Mouse (Mus musculus) lung, embryonic 14.5 days (tissue): Measurements from ENCODE around the gene Cnfn. TPM values are rescaled to one million over a fixed set of nuclear protein-coding genes. Genes with fewer than 3 reads are reported as not detected.
A peak's percentile ranks its signal among the peaks of the same experiment; 100 is the strongest.

Experiments
- ATAC-seq: fragments of 200-750 bp; cut with Nextera tagmentation; 2 replicates; pipeline ENCODE4 v1.8.0; 2017; ENCODE audit warnings: mild to moderate bottlenecking, moderate TSS enrichment, moderate library complexity; ENCODE audit not compliant: insufficient read depth
- DNase-seq: peaks from one replicate; pipeline ENCODE4 v3.0.0-alpha.2; 2015
- H3K27ac ChIP-seq: fragments of 300-500 bp; sonication (generic); 2 replicates; pipeline ENCODE4 v1.5.1; 2014; ENCODE audit warnings: low read depth, mild to moderate bottlenecking, moderate library complexity
- H3K27me3 ChIP-seq: fragments of 300-500 bp; sonication (generic); 2 replicates; pipeline ENCODE4 v1.6.1; 2014; ENCODE audit warnings: low read length, control low read depth; ENCODE audit not compliant: insufficient read depth
- H3K36me3 ChIP-seq: fragments of 300-500 bp; sonication (generic); 2 replicates; pipeline ENCODE4 v1.6.1; 2014; ENCODE audit warnings: control low read depth; ENCODE audit not compliant: insufficient read depth
- H3K4me1 ChIP-seq: fragments of 300-500 bp; sonication (generic); 2 replicates; pipeline ENCODE4 v1.6.1; 2014; ENCODE audit warnings: antibody characterized with exemption, control low read depth; ENCODE audit not compliant: insufficient read depth
- H3K4me2 ChIP-seq: fragments of 300-500 bp; sonication (generic); 2 replicates; pipeline ENCODE4 v1.6.1; 2014; ENCODE audit warnings: mild to moderate bottlenecking
- H3K4me3 ChIP-seq: fragments of 300-500 bp; sonication (generic); 2 replicates; pipeline ENCODE4 v1.5.1; 2014; ENCODE audit warnings: low read depth, low read length
- H3K9ac ChIP-seq: fragments of 300-500 bp; sonication (generic); 2 replicates; pipeline ENCODE4 v1.6.1; 2014
- H3K9me3 ChIP-seq: fragments of 300-500 bp; sonication (generic); 2 replicates; pipeline ENCODE4 v1.6.1; 2016; ENCODE audit warnings: low read depth, low read length, control low read depth
- CTCF ChIP-seq: IDR thresholded peaks from 2 replicates; pipeline ENCODE4 v1.5.1; 2016; ENCODE audit warnings: antibody characterized with exemption, low read depth
- WGBS: fragments of 180-500 bp; shearing (Covaris S2); extraction: QIAGEN DNeasy Blood & Tissue Kit; methylation state at CpG from one replicate; pipeline ENCODE4 v1.1.7; 2014; 5-methylcytosine and 5-hydroxymethylcytosine counted together
- polyA plus RNA-seq: library from polyadenylated mRNA; unstranded; fragments of >200 nt; fragmentation: Nextera tagmentation; extraction: Ambion mirVana; gene quantifications from 2 replicates; pipeline ENCODE4 v1.2.1, GENCODE M21; 2014

The Cnfn gene
- polyA plus RNA-seq, 1 experiment from 2014 or later = not detected

DNA sequence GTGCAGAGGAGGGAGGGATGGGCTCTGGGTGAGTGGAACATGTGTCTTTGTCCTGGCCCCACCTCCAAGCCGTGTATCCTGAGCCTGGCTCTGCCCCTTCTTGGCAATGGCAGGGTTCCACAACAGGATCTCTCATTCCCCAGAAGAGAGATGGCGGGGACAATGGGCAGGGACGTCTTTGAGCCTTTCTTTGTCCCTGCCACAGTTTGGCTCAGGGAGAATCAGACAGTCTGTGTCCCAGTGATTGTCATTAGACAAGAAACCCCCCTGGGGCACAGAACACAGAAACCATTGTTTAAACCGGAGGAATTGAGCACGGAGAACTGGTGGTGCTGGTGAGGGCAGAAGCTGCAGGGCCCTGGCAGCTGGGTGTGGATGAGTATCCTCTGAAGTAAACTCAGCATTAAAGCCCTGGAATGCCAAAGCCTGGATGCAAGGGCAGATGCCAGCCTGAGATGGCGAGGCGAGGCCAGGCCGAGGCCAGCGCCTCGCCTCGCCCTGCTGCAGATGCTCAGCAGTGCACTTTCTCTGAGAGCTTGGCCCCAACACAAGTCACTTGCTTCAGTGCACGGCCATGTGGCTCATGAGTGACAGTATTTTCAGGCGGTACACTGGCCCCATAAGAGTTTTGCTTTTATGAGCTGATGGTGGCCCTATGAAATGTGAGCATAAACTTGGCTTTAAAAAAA is 3.4 kb downstream of the Cnfn start:
- no peak for DNase-seq
- Histone ChIP-seq H3K4me3 (no peak overlapping the region), H3K36me3 (peaks cover 24% of the 10 kb centered on the region; the same call in 1 of the 2 replicates), H3K27me3 (peaks cover 38% of the 10 kb centered on the region), H3K27ac (no peak overlapping the region), H3K9me3 (no peaks in the 10 kb centered on the region), H3K4me1 (no peaks in the 10 kb centered on the region), H3K4me2 (no peak overlapping the region), H3K9ac (0 out of 2 replicates have a peak overlapping the region, but pooled peaks have one; percentile 3)
- no peak for ATAC-seq
- 50% methylated on average over 13 of the region's 13 CpGs for WGBS
- no peak for TF ChIP-seq CTCF

DNA sequence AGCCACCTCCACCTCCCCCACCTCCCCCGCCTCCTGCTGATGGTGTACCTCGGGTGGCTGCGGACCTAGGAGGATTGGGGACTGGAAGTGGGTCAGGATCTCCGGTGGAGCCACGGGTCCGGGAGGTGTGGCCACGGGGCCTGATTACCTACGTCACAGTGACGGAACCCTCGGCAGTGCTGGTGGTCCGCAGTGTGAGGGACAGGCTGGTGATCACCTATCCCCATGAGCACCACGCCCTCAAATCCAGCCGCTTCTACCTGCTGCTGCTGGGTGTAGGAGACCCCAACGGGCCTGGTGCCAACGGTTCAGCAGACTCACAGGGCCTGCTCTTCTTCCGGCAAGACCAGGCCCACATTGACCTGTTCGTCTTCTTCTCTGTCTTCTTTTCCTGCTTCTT is 5.9 kb downstream of the Cnfn start:
- ATAC-seq (no peak), DNase-seq (no peak)
- WGBS = 90% methylated on average over 17 of the region's 17 CpGs

DNA sequence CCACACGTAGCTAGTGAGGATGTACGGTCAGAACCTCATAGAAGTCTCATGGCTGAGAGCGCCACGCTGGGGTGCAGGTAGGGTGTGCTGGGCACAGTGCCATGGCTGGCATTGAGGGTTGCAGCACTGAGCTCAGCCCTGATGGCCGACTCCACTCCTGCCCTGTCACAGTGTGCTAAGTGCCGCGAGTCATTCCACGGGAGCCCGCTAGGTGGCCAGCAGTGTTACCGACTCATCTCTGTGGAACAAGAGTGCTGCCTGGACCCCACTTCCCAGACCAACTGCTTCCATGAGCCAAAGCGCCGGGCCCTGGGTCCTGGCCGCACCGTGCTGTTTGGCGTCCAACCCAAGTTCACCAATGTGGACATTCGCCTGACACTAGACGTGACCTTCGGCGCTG is 6.4 kb downstream of the Cnfn start:
- ATAC-seq = no peak
- peaks cover 52% of the 10 kb centered on the region for H3K36me3 ChIP-seq

More for the DNA sequence above, 5.9 kb downstream of the Cnfn start:
- Histone ChIP-seq H3K4me1 (no peaks in the 10 kb centered on the region), H3K9me3 (no peaks in the 10 kb centered on the region), H3K36me3 (peaks cover 48% of the 10 kb centered on the region), H3K4me3 (no peak overlapping the region), H3K9ac (no peak overlapping the region), H3K4me2 (no peak overlapping the region), H3K27me3 (peaks cover 28% of the 10 kb centered on the region), H3K27ac (no peak overlapping the region)
- no peak for TF ChIP-seq CTCF

DNA sequence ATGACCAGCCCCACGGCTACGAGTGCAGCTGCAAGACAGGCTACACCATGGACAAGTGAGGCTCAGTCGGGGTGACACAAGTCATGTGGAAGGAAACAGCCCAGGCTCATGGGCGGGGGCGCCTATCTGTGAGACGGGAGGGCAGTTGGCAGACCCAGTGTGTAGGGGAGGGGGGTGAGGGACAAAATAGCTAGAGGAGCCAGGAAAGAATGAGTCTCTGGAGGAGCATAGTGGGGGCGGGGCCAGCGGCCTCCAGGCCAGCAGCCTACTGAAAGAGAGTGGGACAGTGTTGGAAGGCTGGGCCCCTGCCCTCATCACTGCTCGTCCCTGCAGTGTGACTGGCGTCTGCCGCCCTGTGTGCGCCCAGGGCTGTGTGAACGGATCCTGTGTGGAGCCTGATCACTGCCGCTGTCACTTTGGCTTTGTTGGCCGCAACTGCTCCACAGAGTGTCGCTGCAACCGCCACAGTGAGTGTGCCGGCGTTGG is 10.8 kb downstream of the Cnfn start:
- DNase-seq (no peak), ATAC-seq (0 out of 2 replicates have a peak, but pooled peaks have one; percentile 19)
- no peak overlapping the region for H3K4me2 ChIP-seq
- peaks cover 77% of the 10 kb centered on the region for H3K36me3 ChIP-seq
- H3K9ac ChIP-seq = no peak overlapping the region
- no peak for TF ChIP-seq CTCF
- no peak overlapping the region for H3K4me3 ChIP-seq
- no peaks in the 10 kb centered on the region for H3K9me3 ChIP-seq
- H3K4me1 ChIP-seq = no peaks in the 10 kb centered on the region
- no peak overlapping the region for H3K27ac ChIP-seq
- H3K27me3 ChIP-seq = no peaks in the 10 kb centered on the region
- WGBS = 85% methylated on average over 19 of the region's 19 CpGs

More for the DNA sequence above, 6.4 kb downstream of the Cnfn start:
- TF ChIP-seq CTCF = peak; percentile 45
- no peak overlapping the region for H3K9ac ChIP-seq
- DNase-seq = peak; percentile 48
- no peaks in the 10 kb centered on the region for H3K9me3 ChIP-seq
- WGBS = 84% methylated on average over 19 of the region's 19 CpGs
- peaks cover 23% of the 10 kb centered on the region for H3K27me3 ChIP-seq
- no peaks in the 10 kb centered on the region for H3K4me1 ChIP-seq
- no peak overlapping the region for H3K4me3 ChIP-seq
- no peak overlapping the region for H3K4me2 ChIP-seq
- H3K27ac ChIP-seq = no peak overlapping the region

DNA sequence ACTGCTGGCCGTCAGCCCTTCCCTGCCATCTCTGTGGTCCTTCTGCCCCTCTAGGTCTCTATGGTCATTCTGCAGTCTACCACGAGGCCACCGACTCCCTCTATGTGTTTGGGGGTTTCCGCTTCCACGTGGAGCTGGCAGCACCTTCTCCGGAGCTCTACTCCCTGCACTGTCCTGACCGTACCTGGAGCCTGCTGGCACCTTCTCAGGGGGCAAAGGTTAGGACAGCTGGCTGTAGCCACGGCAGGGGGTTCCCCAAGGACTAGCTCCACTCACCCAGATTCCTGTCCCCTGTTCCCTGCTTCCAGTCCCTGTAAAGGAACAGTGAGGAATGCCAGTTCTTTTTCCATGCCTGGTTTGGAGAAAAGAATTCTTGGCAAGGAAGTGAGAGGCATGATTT is 20.7 kb downstream of the Cnfn start:
- no peaks in the 10 kb centered on the region for H3K9me3 ChIP-seq
- WGBS = 79% methylated on average over 8 of the region's 8 CpGs
- no peak overlapping the region for H3K27ac ChIP-seq
- no peak overlapping the region for H3K4me2 ChIP-seq
- no peaks in the 10 kb centered on the region for H3K4me1 ChIP-seq
- no peaks in the 10 kb centered on the region for H3K27me3 ChIP-seq
- peaks cover 67% of the 10 kb centered on the region for H3K36me3 ChIP-seq
- H3K4me3 ChIP-seq = no peak overlapping the region
- DNase-seq (no peak), ATAC-seq (no peak; the same call in 1 of the 2 replicates)
- no peak for TF ChIP-seq CTCF
- no peak overlapping the region for H3K9ac ChIP-seq

DNA sequence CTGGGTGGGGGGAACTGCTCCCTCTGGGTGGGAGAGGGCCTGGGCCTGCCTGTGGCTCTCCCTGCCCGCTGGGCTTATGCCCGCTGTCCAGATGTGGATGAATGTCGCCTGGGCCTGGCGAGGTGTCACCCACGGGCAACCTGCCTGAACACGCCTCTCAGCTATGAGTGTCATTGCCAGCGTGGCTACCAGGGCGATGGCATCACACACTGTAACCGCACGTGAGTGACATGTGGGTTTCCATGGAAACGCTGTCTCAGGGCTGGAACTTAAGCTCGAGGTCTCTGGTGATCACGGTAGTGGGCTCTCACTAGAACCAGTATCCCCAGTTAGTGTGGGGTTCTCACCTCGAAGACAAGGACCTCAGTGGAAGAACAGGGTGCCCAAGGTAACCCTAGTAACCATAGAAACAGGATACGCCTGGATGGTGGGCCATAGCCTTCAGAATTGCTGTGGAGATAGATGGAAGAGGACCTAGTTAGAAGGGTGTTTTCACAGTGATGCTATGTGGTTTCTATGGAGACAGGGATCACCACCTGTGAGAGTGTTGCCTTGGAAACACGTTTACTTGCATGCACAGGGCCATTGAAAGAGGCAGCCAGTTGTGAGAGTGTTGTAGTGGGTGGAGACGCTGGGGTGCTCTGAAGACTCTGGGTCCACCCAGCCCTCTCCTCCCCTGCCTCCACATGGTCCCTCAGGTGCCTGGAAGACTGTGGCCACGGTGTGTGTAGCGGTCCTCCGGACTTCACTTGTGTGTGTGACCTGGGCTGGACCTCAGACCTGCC is 28.3 kb downstream of the Cnfn start:
- no peak overlapping the region for H3K9ac ChIP-seq
- DNase-seq = no peak
- no peak; the same call in 1 of the 2 replicates for ATAC-seq
- no peak overlapping the region for H3K4me2 ChIP-seq
- peaks cover 43% of the 10 kb centered on the region; the same call in 1 of the 2 replicates for H3K36me3 ChIP-seq
- no peaks in the 10 kb centered on the region for H3K9me3 ChIP-seq
- H3K4me1 ChIP-seq = no peaks in the 10 kb centered on the region
- WGBS = 76% methylated on average over 20 of the region's 20 CpGs
- no peak overlapping the region for H3K4me3 ChIP-seq
- H3K27ac ChIP-seq = no peak overlapping the region
- no peak for TF ChIP-seq CTCF
- H3K27me3 ChIP-seq = no peaks in the 10 kb centered on the region

DNA sequence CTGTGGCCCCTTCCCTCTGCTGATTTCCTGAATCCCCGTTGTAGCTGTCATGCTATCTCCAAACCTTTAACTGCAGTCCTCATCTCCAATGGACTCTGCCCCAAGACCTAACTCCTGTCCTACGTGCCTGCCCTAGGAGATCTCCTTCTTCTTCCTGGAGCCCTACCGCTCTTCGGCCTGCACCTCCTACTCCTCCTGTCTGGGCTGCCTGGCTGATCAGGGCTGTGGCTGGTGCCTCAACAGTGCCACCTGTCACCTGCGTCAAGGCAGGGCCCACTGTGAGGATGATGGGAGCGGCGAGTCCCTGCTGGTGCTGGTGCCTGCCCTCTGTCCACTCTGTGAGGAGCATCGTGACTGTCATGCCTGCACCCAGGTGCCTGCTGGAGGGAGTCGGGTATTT is 30.2 kb downstream of the Cnfn start:
- H3K4me1 ChIP-seq = no peaks in the 10 kb centered on the region
- no peak overlapping the region for H3K4me2 ChIP-seq
- H3K27me3 ChIP-seq = no peaks in the 10 kb centered on the region
- DNase-seq = no peak
- H3K27ac ChIP-seq = no peak overlapping the region
- no peak overlapping the region for H3K4me3 ChIP-seq
- ATAC-seq = no peak
- no peak overlapping the region for H3K9ac ChIP-seq
- no peaks in the 10 kb centered on the region for H3K9me3 ChIP-seq
- peaks cover 51% of the 10 kb centered on the region; the same call in 1 of the 2 replicates for H3K36me3 ChIP-seq
- TF ChIP-seq CTCF = no peak
- WGBS = 87% methylated on average over 9 of the region's 9 CpGs
